Mouse (Mus musculus) hindlimb bud, embryonic 11.5 days (tissue): Measurements from ENCODE around the gene Bcl2l11.
"Not testable (repeated sequence)": the region's sequence is repeated elsewhere in the genome, so short reads cannot be mapped to it uniquely, and the experiment has no call there.

Experiments used
- DNase-seq: peaks from one replicate; pipeline ENCODE4 v3.0.0-alpha.2; 2012; ENCODE audit warnings: low read depth, low spot score; ENCODE audit errors: extremely low spot score

Gene Bcl2l11

GRCm38 (mm10) chr2:128125635-128126470, at the start of gene Bcl2l11:
TSS of gene Bcl2l11 (plus strand) at chr2:128126038.
- DNase-seq = no peak

GRCm38 (mm10) chr2:128076936-128077335, 48.9 kb upstream of the Bcl2l11 start:
- no peak for DNase-seq

DNA sequence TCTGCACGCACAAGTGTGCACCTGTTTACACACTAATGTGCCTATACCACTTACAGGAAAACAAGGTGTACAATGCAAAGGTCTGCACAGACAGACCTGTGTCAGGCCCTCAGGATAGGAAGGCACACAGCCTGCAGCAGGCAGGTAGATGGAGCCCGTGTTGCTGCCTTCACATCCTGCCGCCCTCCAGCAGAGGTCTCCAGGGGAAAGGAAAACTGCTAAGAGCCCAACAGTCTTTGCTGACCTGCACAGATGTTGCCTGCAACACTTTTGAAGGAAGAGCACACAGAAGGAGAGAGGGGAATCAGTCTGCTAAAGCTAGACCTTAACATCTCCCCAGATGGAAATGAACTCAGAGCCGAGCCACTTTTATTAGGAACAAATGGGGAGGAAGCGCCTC, 47.0 kb upstream of the Bcl2l11 start:
- no peak for DNase-seq

- DNase-seq = no peak
Measured at GRCm38 (mm10) chr2:128079316-128079715, 46.5 kb upstream of the Bcl2l11 start.

DNA sequence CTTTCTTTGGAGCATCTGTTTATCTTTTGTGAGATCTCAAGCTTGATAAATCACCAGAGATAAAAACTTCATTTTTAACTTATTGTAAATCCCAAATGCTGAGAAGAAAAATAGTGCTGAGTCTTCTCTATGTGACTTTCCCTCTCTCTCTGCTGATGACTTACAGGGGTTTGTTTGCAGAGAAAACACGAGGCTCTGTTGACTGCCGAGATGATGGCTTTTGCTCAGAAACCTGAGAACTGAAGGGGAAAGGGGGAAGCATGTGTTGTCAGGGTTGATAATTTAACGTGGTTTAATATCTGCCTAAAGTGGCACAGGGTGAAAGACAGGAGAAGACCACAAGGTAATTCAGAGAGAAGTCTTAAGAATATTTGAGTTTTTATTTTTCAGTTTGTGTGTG, 42.0 kb upstream of the Bcl2l11 start:
- no peak for DNase-seq

DNA sequence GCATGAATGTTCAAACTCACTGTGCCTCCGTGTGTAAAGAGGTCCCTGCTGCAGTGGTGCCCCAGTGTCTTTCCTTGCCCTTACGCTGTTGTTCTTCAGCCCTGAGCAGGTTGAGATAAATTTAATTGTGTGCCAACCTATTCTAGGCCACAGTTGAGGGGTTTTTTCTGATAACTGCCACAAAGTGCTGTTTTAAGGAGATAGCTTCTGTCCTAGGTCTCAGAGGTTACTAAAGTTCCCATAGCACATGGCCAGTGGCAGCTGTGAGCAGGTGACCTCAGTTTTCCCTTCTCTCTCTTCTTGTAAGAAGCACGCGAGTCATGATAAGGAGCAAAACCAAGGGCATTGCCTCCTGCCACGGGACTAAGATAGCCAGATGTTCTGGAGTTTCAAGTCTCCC, 41.2 kb upstream of the Bcl2l11 start:
- DNase-seq = no peak

- no peak for DNase-seq
Measured at GRCm38 (mm10) chr2:128085481-128085880, 40.4 kb upstream of the Bcl2l11 start.

DNA sequence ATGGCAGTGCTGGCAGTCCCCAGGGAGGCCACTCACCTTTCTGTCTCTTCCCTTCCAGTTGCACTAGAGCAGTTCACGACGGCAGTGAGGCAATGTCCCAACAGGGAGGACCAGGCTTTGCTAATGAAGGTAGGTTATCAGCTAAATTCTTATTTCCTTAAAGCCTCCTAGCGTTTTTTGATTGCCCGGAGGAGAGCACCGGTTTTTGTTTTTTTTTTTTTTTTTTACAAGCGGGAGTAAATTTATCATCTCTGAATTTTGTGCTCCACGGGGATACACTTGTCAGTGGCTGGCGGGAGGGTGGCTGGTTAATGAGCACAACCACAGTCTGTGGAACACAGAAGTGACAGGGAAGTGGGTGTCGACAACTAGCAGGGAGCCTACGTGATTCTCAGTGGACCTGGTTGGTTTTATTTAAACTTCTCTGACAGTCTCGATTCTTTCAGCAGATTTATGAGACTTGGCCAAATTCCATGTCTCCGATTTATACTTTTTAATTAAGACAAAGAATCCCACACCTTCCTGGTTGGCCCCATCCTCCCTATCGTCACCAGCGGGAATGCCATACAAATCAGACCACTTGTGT, 39.4 kb upstream of the Bcl2l11 start:
- DNase-seq = no peak

- DNase-seq = no peak
Measured at GRCm38 (mm10) chr2:128086996-128087526, 38.8 kb upstream of the Bcl2l11 start.

DNA sequence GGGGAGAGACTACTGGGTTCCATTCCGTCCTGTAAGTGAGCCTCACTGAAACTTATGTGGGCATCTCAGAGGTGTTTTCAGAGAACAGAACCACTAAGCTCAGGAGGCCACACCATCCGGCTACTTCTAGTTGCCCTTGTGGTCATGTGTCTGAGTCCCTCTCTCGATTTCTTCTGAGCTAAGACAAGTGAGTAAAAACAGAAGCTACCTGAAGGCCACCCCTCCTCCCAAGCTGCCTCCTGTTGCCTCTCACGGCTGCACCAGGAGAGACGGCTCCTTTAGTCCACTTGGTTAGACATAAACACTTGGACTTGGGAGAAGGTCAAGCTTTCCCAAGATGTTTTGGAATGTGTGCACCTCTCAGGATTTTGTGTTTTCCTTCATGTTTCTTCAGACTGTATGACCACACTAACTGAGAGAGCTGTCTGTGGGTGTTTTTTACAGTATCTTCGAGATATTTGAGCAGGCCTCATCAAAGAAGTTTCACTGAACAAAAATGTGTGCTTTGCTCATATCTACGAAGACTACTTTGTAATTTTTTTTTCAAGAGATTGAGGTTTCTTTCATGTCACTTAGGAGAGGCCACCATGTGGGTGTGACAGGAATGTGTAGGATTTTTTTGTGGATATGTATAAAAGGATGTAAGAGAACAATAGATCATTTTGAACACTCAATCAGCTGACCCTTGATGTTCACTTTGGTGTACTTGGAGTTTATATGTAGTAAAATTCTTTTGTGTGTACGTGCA, 37.9 kb upstream of the Bcl2l11 start:
- DNase-seq = no peak

DNA sequence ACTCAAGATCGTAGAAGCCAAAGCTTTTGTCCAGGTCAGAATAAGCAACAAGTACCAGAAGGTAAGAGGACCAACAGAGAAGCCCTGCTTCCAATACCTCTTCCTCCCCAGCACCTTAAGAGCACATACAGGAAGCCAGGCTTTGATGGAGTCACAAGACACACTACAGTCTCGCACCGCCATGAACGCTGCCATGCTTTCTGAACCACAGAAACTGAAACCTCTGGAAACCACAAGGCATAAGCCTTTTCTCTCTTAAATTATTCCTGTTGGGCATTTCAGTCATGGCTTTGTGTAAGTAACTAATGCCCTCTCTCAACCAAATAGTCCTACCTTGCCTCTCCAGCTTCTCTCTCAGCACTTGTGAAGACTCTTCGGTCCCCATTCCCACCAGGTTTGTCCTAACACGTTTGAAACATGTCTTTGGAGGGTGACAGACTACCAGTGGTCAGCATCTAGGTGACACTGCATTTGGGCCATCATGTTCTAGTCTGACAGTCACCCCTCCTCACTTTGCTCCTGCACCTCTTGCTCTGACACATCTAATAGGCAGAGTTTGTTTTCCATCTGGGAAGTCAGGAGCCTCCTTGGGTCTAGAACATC, 35.5 kb upstream of the Bcl2l11 start:
- DNase-seq = no peak

DNA sequence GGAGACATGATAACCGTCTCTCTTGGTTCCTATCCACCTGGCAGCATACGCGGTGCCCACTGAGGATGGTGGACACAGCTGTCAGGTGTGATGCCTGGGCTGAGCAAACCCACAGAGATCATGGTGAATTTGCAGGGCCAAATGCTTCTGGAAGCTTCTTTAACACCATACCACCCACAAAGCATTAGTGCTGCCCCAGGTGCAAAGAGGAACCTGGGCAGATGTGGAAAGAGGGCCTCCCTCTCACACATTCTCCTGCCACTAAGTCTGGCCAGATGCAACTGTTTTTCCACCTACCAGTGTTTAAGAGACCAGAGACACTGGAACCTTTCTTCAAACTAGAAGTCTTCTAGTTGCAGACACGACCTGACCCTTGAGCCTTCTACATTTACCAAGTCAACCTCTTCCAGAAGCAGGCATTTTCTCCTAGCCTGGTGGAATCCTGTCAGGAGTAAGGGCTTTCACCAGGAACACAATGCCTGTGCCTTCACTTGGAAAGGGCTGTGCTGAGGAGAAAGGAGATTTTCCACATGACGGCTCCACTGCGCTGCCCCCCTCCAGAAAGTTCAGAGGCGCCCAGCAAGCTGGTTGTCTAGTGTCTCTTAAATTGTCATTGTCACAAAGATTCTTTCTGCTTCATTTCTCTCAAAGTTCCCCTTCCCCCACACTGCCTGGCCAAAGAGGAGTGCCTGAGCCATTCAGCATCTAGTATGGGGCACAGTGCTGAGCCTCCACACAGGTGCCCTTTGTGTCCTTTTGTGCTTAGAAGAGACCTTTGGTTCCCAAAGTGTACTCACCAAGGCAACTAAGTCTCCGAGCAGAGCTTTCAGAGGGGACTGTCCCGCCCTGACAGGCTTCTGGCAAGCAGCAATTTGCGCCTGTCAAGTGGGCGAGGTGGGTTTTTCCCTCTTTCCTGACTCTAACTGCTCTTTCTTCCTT, 34.1 kb upstream of the Bcl2l11 start:
- DNase-seq = no peak

DNA sequence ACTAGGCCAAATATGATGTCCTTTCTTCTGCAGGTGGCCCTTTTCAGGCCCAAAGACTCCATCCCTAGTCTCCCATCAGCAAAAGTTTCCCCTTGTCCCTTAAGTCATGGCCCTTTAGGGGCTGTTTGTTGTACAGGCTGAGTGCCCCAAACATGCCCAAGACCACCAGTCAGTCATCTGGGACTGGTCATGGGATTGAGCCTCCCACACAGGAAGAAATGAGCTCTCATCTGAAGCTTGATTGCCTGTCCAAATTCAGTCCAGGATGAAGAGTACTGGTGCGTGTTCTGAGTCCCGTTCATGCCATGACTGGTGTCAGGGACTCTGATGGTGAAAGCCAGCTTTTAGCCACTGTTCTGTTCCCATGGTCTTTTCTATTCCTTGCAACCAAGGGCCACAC, 33.4 kb upstream of the Bcl2l11 start:
- DNase-seq = no peak

GRCm38 (mm10) chr2:128094196-128094595, 31.6 kb upstream of the Bcl2l11 start:
- no peak for DNase-seq

GRCm38 (mm10) chr2:128094602-128095001, 31.2 kb upstream of the Bcl2l11 start:
- DNase-seq = no peak

DNA sequence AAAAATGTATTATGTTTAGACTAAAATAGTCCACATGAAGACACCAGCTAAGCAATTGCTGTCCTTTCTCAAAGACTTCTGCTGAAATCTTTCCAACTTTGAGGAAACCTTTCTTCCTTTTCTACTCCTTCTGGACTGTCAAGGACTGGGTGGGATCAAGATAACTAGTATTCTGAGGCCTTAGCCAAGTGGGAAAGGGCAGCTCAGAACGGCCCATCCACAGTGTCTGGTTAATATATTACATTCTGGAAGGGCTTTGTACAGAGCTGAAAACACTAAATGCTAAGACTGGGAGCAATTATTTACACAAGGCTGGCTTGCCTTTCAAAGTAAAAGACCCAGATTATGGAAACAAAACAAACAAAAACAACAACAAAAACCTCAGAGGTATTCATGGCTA, 30.6 kb upstream of the Bcl2l11 start:
- DNase-seq = no peak

DNA sequence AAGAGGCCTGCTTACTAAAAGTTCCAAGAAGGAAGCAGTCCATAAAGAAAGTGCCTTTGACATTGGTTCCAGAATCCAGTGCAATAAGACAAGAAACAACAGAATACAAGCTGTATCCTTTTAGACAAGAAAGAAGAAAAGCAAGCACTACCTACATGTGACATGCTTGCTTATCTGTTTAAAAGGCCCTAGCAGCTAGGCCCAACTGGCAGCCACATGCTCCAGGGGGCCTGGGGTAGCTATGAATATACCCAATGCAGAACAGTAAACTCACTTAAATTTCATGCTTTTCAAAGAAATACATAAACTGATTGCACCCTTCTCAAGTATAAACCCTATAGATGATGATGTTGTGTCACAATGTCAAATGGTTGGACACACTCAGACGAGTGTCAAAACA, 29.8 kb upstream of the Bcl2l11 start:
- no peak for DNase-seq

GRCm38 (mm10) chr2:128098118-128098517, 27.7 kb upstream of the Bcl2l11 start:
- DNase-seq = not testable (repeated sequence)

DNA sequence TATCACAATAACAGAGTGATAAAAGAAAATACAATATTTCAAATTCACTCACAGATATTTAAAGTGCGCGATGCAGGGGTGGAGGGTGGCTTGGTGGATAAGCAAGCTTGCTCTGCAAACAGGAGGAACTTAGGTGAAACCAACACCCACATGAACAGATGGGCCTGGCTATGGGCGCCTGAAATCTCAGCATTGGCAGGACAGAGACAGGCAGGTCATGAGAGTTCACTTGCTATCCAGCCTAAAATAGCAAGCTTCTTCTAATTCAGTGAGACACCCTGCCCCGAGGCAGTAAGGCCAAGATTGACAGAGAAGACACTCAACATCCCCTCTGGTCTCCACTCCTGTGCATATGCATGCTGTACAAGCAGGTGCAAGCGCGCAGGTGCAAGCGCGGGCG, 23.8 kb upstream of the Bcl2l11 start:
- DNase-seq = no peak

DNA sequence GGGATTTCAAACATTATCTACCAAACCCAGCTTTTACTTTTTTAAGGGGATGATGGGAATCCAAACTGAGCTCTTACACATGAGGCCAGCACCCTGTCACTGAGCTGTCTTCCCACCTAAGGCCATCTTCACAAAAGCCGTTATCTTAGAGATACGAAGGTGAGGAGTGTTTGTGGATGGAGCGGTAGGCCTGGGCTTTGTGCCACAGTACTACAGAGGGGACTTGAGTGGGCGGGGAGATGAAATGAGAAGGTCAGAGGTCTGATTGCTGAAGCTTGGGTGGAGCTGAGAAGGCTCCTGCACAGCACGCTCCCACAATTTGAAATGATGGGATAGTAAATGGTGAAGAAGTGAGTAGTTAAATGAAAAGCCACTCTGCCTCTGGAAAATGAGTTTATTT, 21.0 kb upstream of the Bcl2l11 start:
- no peak for DNase-seq
